Mouse (Mus musculus) testis, adult 2 months (tissue): ENCODE measurements at regions not wholly inside any gene's neighbourhood (a gene's known extent, or its start where the extent isn't known, plus 50 kb on each side); places are given as distances from the start of the nearest gene placed in this dataset.

Source experiments
- H3K27ac ChIP-seq: fragments of 200-500 bp; 2 replicates; pipeline ENCODE4 v1.5.1; 2012; ENCODE audit warnings: low read depth, low read length; ENCODE audit not compliant: control insufficient read depth, insufficient read depth
- H3K27me3 ChIP-seq: fragments of 200-500 bp; 2 replicates; pipeline ENCODE4 v1.6.1; 2012; ENCODE audit warnings: mild to moderate bottlenecking, low read length, moderate library complexity; ENCODE audit not compliant: control insufficient read depth, insufficient read depth
- H3K36me3 ChIP-seq: fragments of 200-500 bp; 2 replicates; pipeline ENCODE4 v1.6.1; 2012; ENCODE audit warnings: mild to moderate bottlenecking, low read length; ENCODE audit not compliant: control insufficient read depth, insufficient read depth
- H3K4me1 ChIP-seq: fragments of 200-500 bp; 2 replicates; pipeline ENCODE4 v1.6.1; 2012; ENCODE audit warnings: low read length; ENCODE audit not compliant: control insufficient read depth, insufficient read depth
- H3K4me3 ChIP-seq: fragments of 200-500 bp; 2 replicates; pipeline ENCODE4 v1.5.1; 2012; ENCODE audit warnings: low read depth, mild to moderate bottlenecking, low read length, moderate library complexity, mixed read lengths; ENCODE audit not compliant: control insufficient read depth
- CTCF ChIP-seq: fragments of 200-500 bp; IDR thresholded peaks from 2 replicates; pipeline ENCODE4 v1.5.1; 2012; ENCODE audit warnings: low read depth, mild to moderate bottlenecking, inconsistent platforms, low read length, moderate library complexity; ENCODE audit not compliant: control insufficient read depth, insufficient read depth, insufficient replicate concordance
- POLR2A ChIP-seq: fragments of 200-500 bp; IDR thresholded peaks from 2 replicates; pipeline ENCODE4 v1.6.1; 2012; ENCODE audit warnings: low read depth, mild to moderate bottlenecking, inconsistent platforms, low read length, moderate library complexity; ENCODE audit not compliant: control insufficient read depth

DNA sequence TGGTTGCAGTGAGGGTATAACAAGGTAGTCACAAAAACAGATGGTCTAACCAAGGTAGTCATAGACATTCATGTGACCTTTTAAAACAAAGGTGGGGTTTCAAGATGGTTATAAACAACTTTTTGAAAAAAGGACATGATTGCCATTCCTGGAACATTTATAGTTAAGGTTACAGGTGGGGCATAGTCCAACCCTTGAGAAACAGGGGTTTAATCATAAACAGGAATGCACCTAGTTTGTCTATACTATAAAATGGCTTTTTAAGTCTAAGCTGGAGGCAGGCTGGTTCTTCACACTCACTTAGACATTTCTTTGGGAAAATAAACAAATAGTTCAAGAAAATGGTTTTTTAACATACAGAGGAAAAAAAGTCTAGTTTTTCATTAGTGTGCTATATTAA is 525.7 kb upstream of the Atp2b1 start:
- no peaks in the 10 kb centered on the region for H3K36me3 ChIP-seq
- TF ChIP-seq CTCF (no peak), POLR2A (no peak)
- H3K4me1 ChIP-seq: no peaks in the 10 kb centered on the region
- H3K27ac ChIP-seq: no peak overlapping the region
- no peak overlapping the region for H3K4me3 ChIP-seq
- H3K27me3 ChIP-seq: no peaks in the 10 kb centered on the region

GRCm38 (mm10) chr10:98399864-98400263 is 514.3 kb upstream of the Atp2b1 start:
- Histone ChIP-seq H3K27me3 (no peaks in the 10 kb centered on the region), H3K4me1 (no peaks in the 10 kb centered on the region), H3K4me3 (no peak overlapping the region), H3K36me3 (no peaks in the 10 kb centered on the region), H3K27ac (no peak overlapping the region)
- TF ChIP-seq POLR2A (no peak), CTCF (no peak)

- Histone ChIP-seq H3K27me3 (no peaks in the 10 kb centered on the region), H3K27ac (no peak overlapping the region), H3K4me3 (no peak overlapping the region), H3K4me1 (no peaks in the 10 kb centered on the region), H3K36me3 (no peaks in the 10 kb centered on the region)
- TF ChIP-seq POLR2A (no peak), CTCF (no peak)
These were observed 496.1 kb upstream of the Atp2b1 start for GRCm38 (mm10) chr10:98417807-98418743.

DNA sequence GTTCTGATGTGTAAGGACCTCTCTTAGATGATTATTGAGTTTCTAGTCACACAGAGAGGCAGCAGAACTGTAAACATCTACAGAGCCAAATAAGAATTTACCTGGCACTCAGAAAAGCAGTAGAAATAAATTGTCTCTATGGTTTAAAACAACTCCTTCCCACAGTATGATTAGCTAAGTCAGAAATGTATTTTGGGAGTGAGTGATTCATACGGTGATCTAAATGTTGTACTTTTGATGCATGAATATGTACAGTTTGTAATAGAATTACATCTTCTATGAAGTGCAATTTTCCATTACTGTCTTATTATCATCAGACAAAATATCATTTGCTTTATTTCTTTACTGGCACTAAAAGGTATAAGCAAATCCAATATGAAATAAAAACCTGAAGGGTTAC is 489.8 kb upstream of the Atp2b1 start:
- TF ChIP-seq POLR2A: no peak
- TF ChIP-seq CTCF: no peak
- no peak overlapping the region for H3K4me3 ChIP-seq
- H3K4me1 ChIP-seq: no peaks in the 10 kb centered on the region
- H3K27me3 ChIP-seq: no peaks in the 10 kb centered on the region
- no peaks in the 10 kb centered on the region for H3K36me3 ChIP-seq
- H3K27ac ChIP-seq: no peak overlapping the region

- Histone ChIP-seq H3K27ac (no peak overlapping the region), H3K4me3 (no peak overlapping the region), H3K27me3 (no peaks in the 10 kb centered on the region), H3K36me3 (no peaks in the 10 kb centered on the region), H3K4me1 (no peaks in the 10 kb centered on the region)
- TF ChIP-seq POLR2A (no peak), CTCF (no peak)
These were observed 479.2 kb upstream of the Atp2b1 start for GRCm38 (mm10) chr10:98434974-98435373.

DNA sequence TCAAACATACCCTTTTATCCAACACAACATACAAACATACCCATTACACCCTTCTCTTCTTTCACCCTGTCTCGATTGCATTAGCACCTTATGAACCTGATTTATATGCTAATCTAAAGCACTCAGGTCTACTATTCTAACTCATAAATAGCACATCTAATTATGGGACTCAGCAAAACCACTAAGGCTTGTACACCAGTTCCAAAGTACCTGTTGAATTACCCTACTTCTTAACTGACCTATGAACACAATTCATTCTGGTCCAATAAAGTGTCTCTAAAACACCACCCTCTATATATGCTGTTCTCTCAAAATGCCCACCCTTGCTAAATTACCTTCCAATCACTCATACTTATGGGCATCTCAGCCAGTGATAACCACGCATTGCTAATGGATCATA is 452.7 kb upstream of the Atp2b1 start:
- Histone ChIP-seq H3K36me3 (no peaks in the 10 kb centered on the region), H3K27me3 (no peaks in the 10 kb centered on the region), H3K27ac (no peak overlapping the region), H3K4me3 (no peak overlapping the region), H3K4me1 (no peaks in the 10 kb centered on the region)
- TF ChIP-seq POLR2A: no peak

DNA sequence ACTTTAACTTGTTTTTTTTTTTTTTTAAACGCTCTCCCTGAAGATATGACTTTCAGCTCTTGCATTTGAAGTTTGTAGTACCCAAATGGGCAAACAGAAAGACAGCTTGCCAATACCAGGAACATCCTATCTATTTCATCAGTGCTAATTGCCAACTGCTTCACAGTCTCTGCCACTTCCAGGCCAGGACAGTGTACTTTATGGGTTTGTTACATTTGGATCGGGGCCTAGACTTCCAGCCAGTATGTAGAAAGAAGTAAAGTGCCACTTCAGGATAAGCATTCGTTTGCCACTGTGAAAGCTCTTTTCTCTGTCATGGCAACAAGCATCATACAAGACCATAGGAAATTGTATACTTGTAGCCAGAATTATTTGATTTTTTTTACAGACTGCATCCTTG is 439.6 kb upstream of the Atp2b1 start:
- Histone ChIP-seq H3K36me3 (no peaks in the 10 kb centered on the region), H3K4me1 (no peaks in the 10 kb centered on the region)
- TF ChIP-seq CTCF: no peak

More for the DNA sequence above, 439.6 kb upstream of the Atp2b1 start:
- H3K27ac ChIP-seq: no peak overlapping the region
- no peak overlapping the region for H3K4me3 ChIP-seq
- H3K27me3 ChIP-seq: no peaks in the 10 kb centered on the region
